Mouse (Mus musculus): Measurements from ENCODE around the gene Mad1l1.

Mad1l1 gene

DNA sequence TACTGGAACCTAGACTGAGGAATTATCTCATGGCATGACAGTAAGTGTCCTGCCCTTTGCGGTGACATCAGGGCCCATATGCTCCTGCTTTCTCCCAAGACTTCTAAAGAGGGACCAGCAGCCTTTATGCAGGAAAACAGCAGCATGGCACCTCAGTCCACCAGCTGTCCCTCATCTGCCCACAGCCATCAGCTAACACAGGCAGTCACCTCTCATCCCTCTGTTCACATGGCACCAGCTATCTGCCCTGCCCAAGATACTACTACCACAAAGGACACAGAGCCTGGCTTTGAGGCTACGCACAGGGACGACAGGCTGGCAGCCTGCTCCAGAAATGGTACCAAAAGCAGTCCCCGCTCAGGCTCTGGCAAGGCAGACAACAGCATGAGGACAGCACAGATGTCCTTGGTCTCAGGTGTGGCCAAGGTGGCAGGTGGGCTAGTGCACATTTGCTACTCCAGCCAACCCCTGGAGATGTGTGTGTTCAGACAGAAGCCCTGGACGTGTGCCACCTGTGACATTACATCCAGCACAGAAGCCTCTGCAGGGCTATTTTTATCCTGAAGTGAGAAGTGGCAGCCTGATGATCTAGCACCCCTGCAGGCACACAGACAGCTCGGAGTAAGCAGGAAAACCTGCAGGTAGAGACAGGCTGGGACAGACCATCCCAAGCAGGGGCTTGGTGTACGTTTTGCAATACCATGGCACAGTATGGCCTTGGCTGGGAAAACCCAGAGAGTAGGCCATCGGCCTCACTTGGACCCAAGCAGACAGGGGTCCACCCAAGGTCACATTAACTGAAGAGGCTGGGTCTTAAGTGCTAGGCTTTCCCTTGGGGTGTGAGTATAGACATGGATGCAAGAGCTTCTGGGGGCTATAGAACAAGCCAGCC lies 185.4 kb downstream of the Mad1l1 start:
- DNase-seq (ENCODE audit: low spot score in 2 of 2): no peak

- no peak for DNase-seq (ENCODE audit: low spot score in 2 of 2)
Measured at GRCm38 (mm10) chr5:140134021-140134420, 187.3 kb downstream of the Mad1l1 start.

DNA sequence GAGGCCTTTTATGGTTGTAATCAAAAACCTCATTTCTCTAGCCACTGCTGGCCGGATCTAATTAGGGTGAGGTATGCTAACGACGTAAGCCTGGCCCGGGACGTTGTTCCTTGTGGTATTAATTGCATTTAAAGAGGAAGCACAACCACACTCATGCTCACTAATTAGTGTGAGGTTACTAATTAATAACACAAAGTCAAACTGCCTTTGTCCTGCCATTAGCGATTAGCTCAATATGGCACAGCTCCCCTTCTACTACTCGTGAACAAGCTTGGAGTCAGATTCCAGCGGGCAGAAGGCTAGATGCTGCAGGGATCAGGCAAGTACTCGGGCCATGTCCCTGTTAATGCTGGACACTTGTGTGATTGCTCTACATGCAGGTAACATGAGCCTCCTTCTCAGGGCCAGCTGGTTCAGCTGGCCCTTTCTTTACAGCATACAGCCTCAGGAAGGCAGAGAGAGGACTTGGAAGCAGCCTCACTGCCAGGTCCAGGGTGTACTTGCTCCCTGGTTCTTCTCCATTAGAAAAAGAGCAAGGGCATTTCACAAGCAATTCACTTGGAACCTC lies 192.9 kb downstream of the Mad1l1 start:
- no peak for DNase-seq (ENCODE audit: low spot score in 2 of 2)

DNA sequence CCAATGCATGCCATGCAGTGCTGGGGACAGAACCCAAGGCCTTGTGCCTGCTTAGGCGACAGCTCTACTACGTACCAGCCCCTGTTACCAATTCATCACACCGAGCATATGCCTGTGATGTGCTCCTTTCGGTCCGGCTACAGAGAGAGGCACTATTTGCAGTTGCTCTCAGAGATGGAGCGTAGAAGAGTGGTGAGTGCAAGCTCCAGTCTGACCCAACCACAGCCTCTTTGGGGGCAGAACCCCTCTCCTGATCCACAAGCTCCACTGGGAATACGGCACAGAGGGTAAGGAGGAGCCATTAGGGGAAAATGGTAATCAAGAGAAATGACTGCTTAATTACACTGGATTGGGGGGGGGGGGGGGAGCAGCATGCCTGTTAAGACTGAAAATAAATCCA lies 193.4 kb downstream of the Mad1l1 start:
- no peak for DNase-seq (ENCODE audit: low spot score in 2 of 2)

DNA sequence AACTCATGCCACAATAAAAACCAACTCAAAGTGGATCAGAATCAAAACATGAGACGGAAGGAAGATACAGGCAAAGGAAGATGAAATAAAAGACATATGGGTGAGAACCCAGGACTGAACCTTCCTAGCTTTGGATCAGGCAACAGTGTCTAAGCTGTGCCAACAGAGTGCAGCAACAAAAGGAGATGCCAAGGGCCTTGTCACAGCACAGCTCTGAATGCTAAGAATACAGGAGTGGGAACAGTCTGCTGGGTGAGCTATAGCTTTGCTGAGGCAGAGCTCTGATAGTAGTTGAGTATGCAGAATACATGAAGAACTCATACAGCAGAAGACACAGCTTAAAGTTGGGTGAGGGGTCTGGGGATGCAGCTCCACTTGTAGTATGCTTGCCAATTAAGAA lies 196.7 kb downstream of the Mad1l1 start:
- no peak for DNase-seq (ENCODE audit: low spot score in 2 of 2)

GRCm38 (mm10) chr5:140123640-140124366 lies 197.5 kb downstream of the Mad1l1 start:
- no peak for DNase-seq (ENCODE audit: low spot score in 2 of 2)

DNA sequence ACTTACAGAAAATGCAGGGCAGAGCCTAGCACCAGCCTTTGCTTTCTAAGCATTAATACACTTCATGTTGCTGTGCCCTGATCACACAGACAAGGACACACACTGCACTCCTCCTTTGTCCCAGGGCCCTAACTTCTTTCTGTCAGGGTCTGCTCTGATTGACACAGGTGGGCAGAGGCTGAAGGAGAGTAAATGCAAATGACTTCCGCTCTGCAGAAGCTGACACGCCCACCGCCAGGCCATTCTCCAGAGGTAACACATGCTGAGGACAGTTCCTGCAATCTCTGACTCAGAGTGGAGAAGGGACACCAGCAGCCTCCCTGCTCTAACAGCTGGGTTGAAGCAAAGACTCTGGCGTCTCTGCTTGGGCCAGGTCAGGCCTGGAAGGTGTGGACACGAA lies 198.2 kb downstream of the Mad1l1 start:
- DNase-seq (ENCODE audit: low spot score in 2 of 2): no peak

DNA sequence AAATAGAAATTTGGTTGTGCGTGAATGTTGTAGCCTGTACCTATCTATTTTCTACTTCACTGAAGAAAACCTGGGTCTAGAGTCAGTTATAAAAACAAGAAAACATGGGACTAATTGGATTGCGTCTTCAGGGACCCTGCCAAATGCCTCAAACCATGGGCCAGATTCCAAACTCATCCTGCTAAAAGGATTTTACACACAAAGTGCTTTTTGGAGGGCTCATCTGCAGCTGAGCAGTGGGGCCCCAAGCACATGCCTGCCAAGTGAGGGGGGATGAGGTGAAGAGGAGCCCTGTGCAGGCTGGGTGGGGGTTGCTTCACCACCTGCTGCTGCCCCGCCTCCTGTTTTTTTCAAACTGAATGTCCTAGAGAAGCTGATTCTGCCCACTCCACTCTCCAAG lies 199.4 kb downstream of the Mad1l1 start:
- DNase-seq (ENCODE audit: low spot score in 2 of 2): no peak

GRCm38 (mm10) chr5:140118921-140119320 lies 202.4 kb downstream of the Mad1l1 start:
- no peak for DNase-seq (ENCODE audit: low spot score in 2 of 2)

DNA sequence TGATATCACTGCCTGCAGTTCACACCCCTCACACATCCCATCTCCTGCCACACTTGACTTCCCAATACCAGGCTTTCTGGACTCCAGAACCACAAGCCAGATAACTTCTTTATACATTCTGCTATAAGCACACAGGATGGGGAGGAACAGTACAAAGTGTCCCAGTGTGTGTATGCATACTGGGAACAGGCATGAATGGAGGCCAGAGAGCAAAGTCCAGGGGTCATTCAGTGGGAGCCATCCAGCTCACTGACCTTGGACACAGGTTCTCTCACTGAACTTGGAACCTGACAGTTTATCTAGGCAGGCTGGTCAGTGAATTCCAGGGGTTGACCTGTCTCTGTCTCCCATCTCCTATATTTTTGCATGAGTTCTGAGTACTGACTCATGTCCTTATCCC lies 203.4 kb downstream of the Mad1l1 start:
- no peak for DNase-seq (ENCODE audit: low spot score in 2 of 2)

- peak; percentile 37 to 53 for DNase-seq (ENCODE audit: low spot score in 2 of 2)
Measured at GRCm38 (mm10) chr5:140115434-140116271, 205.7 kb downstream of the Mad1l1 start.

DNA sequence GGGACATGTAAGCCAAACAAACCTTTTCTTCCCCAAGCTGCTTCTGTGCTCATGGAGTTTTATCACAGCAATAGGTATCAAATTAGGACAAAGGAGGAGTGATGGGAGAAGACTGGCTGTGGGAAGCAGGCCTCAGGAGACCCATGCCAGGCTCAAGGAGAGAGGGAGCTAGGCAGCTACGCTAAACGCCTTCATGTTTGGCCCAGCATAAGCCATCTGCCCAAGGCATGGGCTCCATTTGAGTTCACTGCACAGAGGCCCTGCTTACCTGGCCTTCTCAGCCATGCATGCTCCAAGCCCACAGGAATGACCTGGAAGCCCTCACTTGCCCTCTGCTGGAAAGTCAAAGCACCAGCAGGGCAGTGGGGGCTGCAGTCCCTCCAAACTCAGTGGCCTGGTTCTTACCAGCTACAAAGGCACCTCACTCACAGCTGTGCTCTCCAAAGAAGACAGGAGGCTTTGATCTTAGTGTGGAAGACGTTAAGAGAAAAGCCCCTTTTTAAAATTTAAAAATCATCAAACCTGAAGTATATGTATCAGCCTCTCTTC lies 206.8 kb downstream of the Mad1l1 start:
- no peak for DNase-seq (ENCODE audit: low spot score in 2 of 2)

- DNase-seq (ENCODE audit: low spot score in 2 of 2): no peak
Measured at GRCm38 (mm10) chr5:140113281-140113680, 208.1 kb downstream of the Mad1l1 start.

DNA sequence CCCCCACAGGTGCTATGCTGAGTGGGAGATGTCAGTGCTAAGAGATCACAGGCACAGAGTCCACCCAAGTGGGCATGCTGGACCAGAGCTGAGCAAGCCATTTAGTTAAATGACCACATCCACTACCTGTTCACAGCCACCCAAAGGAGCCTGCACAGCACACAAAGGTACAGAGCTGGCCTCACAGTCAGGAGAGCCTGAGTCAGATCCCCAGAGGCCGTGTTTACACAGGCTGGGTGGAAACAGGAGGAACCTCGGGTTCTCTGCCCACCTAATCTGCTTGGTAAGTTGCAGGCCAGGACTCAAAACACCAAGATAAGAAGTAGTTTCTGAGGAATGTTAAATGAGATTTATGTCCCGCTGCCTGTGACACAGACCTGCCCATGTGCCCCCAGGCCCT lies 211.3 kb downstream of the Mad1l1 start:
- no peak for DNase-seq (ENCODE audit: low spot score in 2 of 2)

GRCm38 (mm10) chr5:140107907-140108306 lies 213.4 kb downstream of the Mad1l1 start:
- DNase-seq (ENCODE audit: low spot score in 2 of 2): no peak

GRCm38 (mm10) chr5:140106051-140106450 lies 215.3 kb downstream of the Mad1l1 start:
- no peak for DNase-seq (ENCODE audit: low spot score in 2 of 2)

GRCm38 (mm10) chr5:140104891-140105290 lies 216.5 kb downstream of the Mad1l1 start:
- DNase-seq (ENCODE audit: low spot score in 2 of 2): no peak

- DNase-seq (ENCODE audit: low spot score in 2 of 2): no peak
Measured at GRCm38 (mm10) chr5:140102731-140103130, 218.6 kb downstream of the Mad1l1 start.

DNA sequence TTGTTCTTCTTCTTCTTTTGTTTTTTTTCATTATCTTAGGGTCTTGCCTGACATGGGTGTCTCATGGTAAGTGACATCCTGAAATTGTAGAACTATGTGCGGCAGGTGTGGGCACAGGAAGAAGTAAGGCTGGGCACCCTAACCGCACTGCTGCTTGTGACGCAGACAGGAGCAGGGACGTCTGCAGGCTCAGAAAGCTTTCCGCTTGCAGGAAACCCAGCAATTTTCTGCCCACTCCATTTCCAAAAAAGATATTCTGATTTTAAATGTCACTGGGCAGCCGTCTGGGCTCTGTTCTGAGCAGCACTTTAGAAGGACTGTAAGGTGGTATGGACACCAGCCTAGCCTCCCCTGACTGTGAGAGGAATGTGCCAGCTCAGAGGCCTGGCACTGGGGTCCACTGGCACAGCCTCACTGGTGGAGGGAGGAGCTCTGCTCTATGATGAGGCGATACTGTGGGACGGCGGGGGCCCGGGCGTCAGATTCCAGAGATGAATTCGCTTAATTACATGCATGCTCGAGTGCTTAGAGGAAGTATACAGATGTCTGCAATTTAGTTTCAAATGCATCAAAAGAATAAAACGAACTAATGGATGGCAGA lies 219.8 kb downstream of the Mad1l1 start:
- peak; percentile 45 for DNase-seq (ENCODE audit: low spot score in 2 of 2)

- DNase-seq (ENCODE audit: low spot score in 2 of 2): no peak
Measured at GRCm38 (mm10) chr5:140098711-140099110, 222.6 kb downstream of the Mad1l1 start.

DNA sequence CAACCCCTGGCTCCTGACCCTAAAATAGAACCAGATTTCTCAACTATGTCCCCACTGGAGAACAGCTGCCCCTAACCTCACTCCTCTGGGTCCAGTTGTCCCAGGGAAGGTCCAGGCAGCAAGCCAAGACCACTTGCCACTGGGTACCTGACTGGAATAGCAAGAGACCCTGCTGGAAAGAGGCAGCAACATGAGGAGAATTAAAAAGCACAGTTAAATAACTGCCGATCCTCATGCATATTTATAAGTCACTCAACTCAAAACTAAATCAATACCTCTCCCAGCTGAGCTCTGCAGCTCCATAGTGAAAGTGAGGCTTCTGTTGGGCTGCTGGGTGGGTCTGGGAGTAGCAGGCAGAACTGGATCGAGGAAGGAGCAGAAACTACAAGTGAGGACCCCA lies 226.1 kb downstream of the Mad1l1 start:
- peak; percentile 44 to 45 for DNase-seq (ENCODE audit: low spot score in 2 of 2)

All from right cerebral cortex, postnatal 36 days (tissue).